Mouse (Mus musculus) kidney, postnatal 0 days (tissue): ENCODE measurements around the gene 4930590J08Rik. TPM values are rescaled to one million over a fixed set of nuclear protein-coding genes. Genes with fewer than 3 reads are reported as not detected.

ENCODE experiments used
- ATAC-seq: fragments of 200-750 bp; cut with Nextera tagmentation; replicated peaks from 2 replicates; pipeline ENCODE4 v1.8.0; 2017; ENCODE audit warnings: low read depth, moderate number of reproducible peaks, moderate TSS enrichment, moderate library complexity; ENCODE audit not compliant: low FRiP score
- DNase-seq: peaks from one replicate; pipeline ENCODE4 v3.0.0-alpha.2; 2016; ENCODE audit warnings: low spot score
- H3K27ac ChIP-seq: fragments of 300-500 bp; sonication (generic); 2 replicates; pipeline ENCODE4 v1.5.1; 2014; ENCODE audit warnings: mild to moderate bottlenecking
- H3K27me3 ChIP-seq: fragments of 300-500 bp; sonication (generic); 2 replicates; pipeline ENCODE4 v1.6.1; 2014; ENCODE audit warnings: low read length, mixed read lengths; ENCODE audit not compliant: insufficient read depth
- H3K36me3 ChIP-seq: fragments of 300-500 bp; sonication (generic); 2 replicates; pipeline ENCODE4 v1.6.1; 2014; ENCODE audit warnings: low read length, mixed read lengths; ENCODE audit not compliant: insufficient read depth
- H3K4me1 ChIP-seq: fragments of 300-500 bp; sonication (generic); replicated peaks from 2 replicates; pipeline ENCODE4 v1.6.1; 2014; ENCODE audit warnings: antibody characterized with exemption, low read length, mixed read lengths; ENCODE audit not compliant: insufficient read depth
- H3K4me2 ChIP-seq: fragments of 300-500 bp; sonication (generic); 2 replicates; pipeline ENCODE4 v1.6.1; 2014; ENCODE audit warnings: mild to moderate bottlenecking, low read length, moderate library complexity, mixed read lengths
- H3K4me3 ChIP-seq: fragments of 300-500 bp; sonication (generic); replicated peaks from 2 replicates; pipeline ENCODE4 v1.5.1; 2014; ENCODE audit warnings: low read depth, low read length
- H3K9ac ChIP-seq: fragments of 300-500 bp; sonication (generic); 2 replicates; pipeline ENCODE4 v1.6.1; 2014; ENCODE audit warnings: low read depth, low read length
- H3K9me3 ChIP-seq: fragments of 300-500 bp; sonication (generic); replicated peaks from 2 replicates; pipeline ENCODE4 v1.6.1; 2016; ENCODE audit warnings: low read length, inconsistent platforms, mixed read lengths
- CTCF ChIP-seq: IDR thresholded peaks from 2 replicates; pipeline ENCODE4 v1.5.1; 2016; ENCODE audit warnings: antibody characterized with exemption, low read depth, mild to moderate bottlenecking, moderate library complexity
- WGBS: fragments of 180-500 bp; shearing (Covaris S2); extraction: QIAGEN DNeasy Blood & Tissue Kit; methylation state at CpG from one replicate; pipeline ENCODE4 v1.1.7; 2014; 5-methylcytosine and 5-hydroxymethylcytosine counted together
- polyA plus RNA-seq: library from polyadenylated mRNA; unstranded; fragments of >200 nt; fragmentation: Nextera tagmentation; extraction: Ambion mirVana; gene quantifications from 2 replicates; pipeline ENCODE4 v1.2.1, GENCODE M21; 2015

4930590J08Rik gene
- polyA plus RNA-seq, 1 experiment from 2014 or later: 0.21 TPM

GRCm38 (mm10) chr6:91978371-91979300 is 76.0 kb downstream of the 4930590J08Rik start, which contains the start of gene Fgd5:
TSS of gene Fgd5 (plus strand) at chr6:91978878.
- Histone ChIP-seq H3K4me3 (peak within 1 kb of the TSS; percentile 68), H3K4me2 (peak within 1 kb of the TSS; percentile 80), H3K36me3 (no peaks in the 10 kb centered on the region), H3K27ac (peak within 1 kb of the TSS; percentile 60; the same call in 1 of the 2 replicates), H3K9me3 (no peaks in the 10 kb centered on the region), H3K27me3 (0 out of 2 replicates have a peak, but pooled peaks cover 3% of the 10 kb centered on the region), H3K4me1 (peaks cover 6% of the 10 kb centered on the region; the same call in 1 of the 2 replicates), H3K9ac (peak within 1 kb of the TSS; percentile 71)
- DNase-seq: peak; percentile 79
- ATAC-seq: peak; percentile 60
- under 1% methylated on average over 58 of the region's 62 CpGs for WGBS
- TF ChIP-seq CTCF: no peak

GRCm38 (mm10) chr6:91979301-91979996 is 76.8 kb downstream of the 4930590J08Rik start:
- no peaks in the 10 kb centered on the region for H3K9me3 ChIP-seq
- TF ChIP-seq CTCF: no peak
- H3K27ac ChIP-seq: peak overlapping the region; percentile 60; the same call in 1 of the 2 replicates
- peaks cover 6% of the 10 kb centered on the region; the same call in 1 of the 2 replicates for H3K4me1 ChIP-seq
- 12% methylated on average over 23 of the region's 23 CpGs for WGBS
- 0 out of 2 replicates have a peak, but pooled peaks cover 3% of the 10 kb centered on the region for H3K27me3 ChIP-seq
- H3K36me3 ChIP-seq: no peaks in the 10 kb centered on the region
- no peak for DNase-seq
- peak overlapping the region; percentile 68 for H3K4me3 ChIP-seq
- no peak for ATAC-seq
- H3K4me2 ChIP-seq: peak overlapping the region; percentile 80
- peak overlapping the region; percentile 71 for H3K9ac ChIP-seq

- no peak for TF ChIP-seq CTCF
Measured at GRCm38 (mm10) chr6:91980011-91980410, 77.4 kb downstream of the 4930590J08Rik start.

GRCm38 (mm10) chr6:91990101-91990500 is 87.5 kb downstream of the 4930590J08Rik start:
- H3K4me1 ChIP-seq: no peaks in the 10 kb centered on the region
- 0 out of 2 replicates have a peak, but pooled peaks cover 5% of the 10 kb centered on the region for H3K36me3 ChIP-seq
- no peak for TF ChIP-seq CTCF
- no peak for DNase-seq
- 81% methylated on average over 8 of the region's 8 CpGs for WGBS
- no peaks in the 10 kb centered on the region for H3K27me3 ChIP-seq
- no peak overlapping the region for H3K9ac ChIP-seq
- no peak for ATAC-seq
- H3K4me2 ChIP-seq: no peak overlapping the region
- H3K9me3 ChIP-seq: no peaks in the 10 kb centered on the region
- no peak overlapping the region for H3K4me3 ChIP-seq
- H3K27ac ChIP-seq: no peak overlapping the region

More at GRCm38 (mm10) chr6:91980011-91980410, 77.4 kb downstream of the 4930590J08Rik start:
- Histone ChIP-seq H3K4me2 (peak overlapping the region; percentile 80), H3K9me3 (no peaks in the 10 kb centered on the region), H3K4me1 (peaks cover 6% of the 10 kb centered on the region; the same call in 1 of the 2 replicates), H3K4me3 (peak overlapping the region; percentile 68), H3K27me3 (0 out of 2 replicates have a peak, but pooled peaks cover 3% of the 10 kb centered on the region), H3K9ac (no peak overlapping the region), H3K36me3 (no peaks in the 10 kb centered on the region), H3K27ac (no peak overlapping the region)
- WGBS: 66% methylated on average over 3 of the region's 3 CpGs
- ATAC-seq (no peak), DNase-seq (no peak)

GRCm38 (mm10) chr6:91992823-91993222 is 90.2 kb downstream of the 4930590J08Rik start:
- Histone ChIP-seq H3K27ac (no peak overlapping the region), H3K27me3 (no peaks in the 10 kb centered on the region), H3K4me1 (no peaks in the 10 kb centered on the region), H3K9me3 (no peaks in the 10 kb centered on the region), H3K4me2 (no peak overlapping the region), H3K9ac (no peak overlapping the region), H3K36me3 (0 out of 2 replicates have a peak, but pooled peaks cover 5% of the 10 kb centered on the region), H3K4me3 (no peak overlapping the region)
- WGBS: 60% methylated on average over 2 of the region's 2 CpGs
- ATAC-seq (no peak), DNase-seq (no peak)
- TF ChIP-seq CTCF: no peak
